Mouse (Mus musculus) heart, postnatal 0 days (tissue): Measurements from ENCODE around the gene Nlgn2. TPM values are rescaled to one million over a fixed set of nuclear protein-coding genes. Genes with fewer than 3 reads are reported as not detected.

ENCODE experiments used
- ATAC-seq: fragments of 200-750 bp; cut with Nextera tagmentation; 2 replicates; pipeline ENCODE4 v1.8.0; 2017; ENCODE audit warnings: low read depth, moderate number of reproducible peaks, moderate library complexity; ENCODE audit not compliant: insufficient read depth
- DNase-seq: peaks from one replicate; pipeline ENCODE4 v3.0.0-alpha.2; 2016; ENCODE audit warnings: low spot score
- H3K27ac ChIP-seq: fragments of 300-500 bp; sonication (generic); 2 replicates; pipeline ENCODE4 v1.5.1; 2014; ENCODE audit warnings: low read depth, mild to moderate bottlenecking
- H3K27me3 ChIP-seq: fragments of 300-500 bp; sonication (generic); 2 replicates; pipeline ENCODE4 v1.6.1; 2014; ENCODE audit warnings: low read length, mixed read lengths; ENCODE audit not compliant: control insufficient read depth, insufficient read depth
- H3K36me3 ChIP-seq: fragments of 300-500 bp; sonication (generic); replicated peaks from 2 replicates; pipeline ENCODE4 v1.6.1; 2014; ENCODE audit warnings: low read length, mixed read lengths; ENCODE audit not compliant: control insufficient read depth, insufficient read depth
- H3K4me1 ChIP-seq: fragments of 300-500 bp; sonication (generic); 2 replicates; pipeline ENCODE4 v1.6.1; 2014; ENCODE audit warnings: antibody characterized with exemption; ENCODE audit not compliant: control insufficient read depth, insufficient read depth
- H3K4me2 ChIP-seq: fragments of 300-500 bp; sonication (generic); 2 replicates; pipeline ENCODE4 v1.6.1; 2014; ENCODE audit warnings: low read depth, mild to moderate bottlenecking, low read length, moderate library complexity
- H3K4me3 ChIP-seq: fragments of 300-500 bp; sonication (generic); 2 replicates; pipeline ENCODE4 v1.5.1; 2014; ENCODE audit warnings: low read depth, low read length
- H3K9ac ChIP-seq: fragments of 300-500 bp; sonication (generic); replicated peaks from 2 replicates; pipeline ENCODE4 v1.6.1; 2014; ENCODE audit warnings: low read depth, low read length, mixed read lengths
- H3K9me3 ChIP-seq: fragments of 300-500 bp; sonication (generic); replicated peaks from 2 replicates; pipeline ENCODE4 v1.6.1; 2016; ENCODE audit warnings: low read length; ENCODE audit not compliant: control insufficient read depth
- CTCF ChIP-seq: IDR thresholded peaks from 2 replicates; pipeline ENCODE4 v1.5.1; 2016; ENCODE audit warnings: antibody characterized with exemption, control low read depth, low read depth
- EP300 ChIP-seq: IDR thresholded peaks from 2 replicates; pipeline ENCODE4 v1.6.1; 2016; ENCODE audit warnings: antibody characterized with exemption, low read depth
- WGBS: fragments of 180-500 bp; shearing (Covaris S2); extraction: QIAGEN DNeasy Blood & Tissue Kit; methylation state at CpG from one replicate; pipeline ENCODE4 v1.1.7; 2014; 5-methylcytosine and 5-hydroxymethylcytosine counted together
- polyA plus RNA-seq: library from polyadenylated mRNA; unstranded; fragments of >200 nt; fragmentation: Nextera tagmentation; extraction: Ambion mirVana; gene quantifications from 2 replicates; pipeline ENCODE4 v1.2.1, GENCODE M21; 2015
- total RNA-seq: library from RNA; depleted of rRNA; stranded (reverse); fragments of >200 nt; gene quantifications from 2 replicates; pipeline ENCODE4 v1.2.3, GENCODE M21; 2014; ENCODE audit warnings: low replicate concordance; rRNA removed

The Nlgn2 gene
- total RNA-seq (4.5 and 10.1 TPM in 2 replicates), polyA plus RNA-seq (0.89 TPM in 2 replicates)

DNA sequence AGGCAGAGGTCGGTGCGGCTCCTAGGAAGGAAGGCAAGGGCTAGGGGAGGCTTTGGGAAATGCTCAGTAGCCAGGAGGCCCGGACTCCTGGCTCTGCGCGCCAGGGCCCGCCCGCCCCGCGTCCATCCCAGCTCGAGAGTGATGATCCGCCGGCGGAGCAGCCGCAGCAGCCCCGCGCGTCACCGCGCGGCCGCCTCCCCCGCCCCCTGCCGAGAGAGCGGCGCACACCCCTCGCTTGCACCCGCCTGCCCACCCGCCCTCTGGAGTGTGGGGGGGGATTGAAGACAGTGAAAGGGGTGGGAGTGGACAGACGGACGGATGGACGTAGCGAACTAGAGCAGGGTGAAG is at the start of gene Nlgn2:
Gene Nlgn2 (minus strand): TSS at position 181 of the 348 bp plus-strand sequence.
- Histone ChIP-seq H3K9ac (peak within 1 kb of the TSS; percentile 70), H3K4me1 (peaks cover 11% of the 10 kb centered on the region; the same call in 1 of the 2 replicates), H3K4me2 (peak within 1 kb of the TSS; percentile 83), H3K36me3 (no peaks in the 10 kb centered on the region), H3K27me3 (peaks cover 41% of the 10 kb centered on the region), H3K9me3 (no peaks in the 10 kb centered on the region), H3K27ac (peak within 1 kb of the TSS; percentile 82), H3K4me3 (peak within 1 kb of the TSS; percentile 64)
- TF ChIP-seq CTCF (no peak; the same call in 1 of the 2 replicates), EP300 (no peak)
- ATAC-seq (peak; percentile 65), DNase-seq (no peak)
- WGBS, result under 1% methylated on average over 21 of the region's 32 CpGs

GRCm38 (mm10) chr11:69886907-69887635 is 49.5 kb upstream of the Nlgn2 start:
- H3K9ac ChIP-seq, result no peak overlapping the region
- TF ChIP-seq CTCF, result peak; percentile 51
- TF ChIP-seq EP300, result no peak
- DNase-seq (no peak), ATAC-seq (no peak)
- no peaks in the 10 kb centered on the region for H3K36me3 ChIP-seq
- no peaks in the 10 kb centered on the region for H3K9me3 ChIP-seq
- H3K27ac ChIP-seq, result no peak overlapping the region
- no peak overlapping the region for H3K4me3 ChIP-seq
- H3K27me3 ChIP-seq, result peaks cover 17% of the 10 kb centered on the region; the same call in 1 of the 2 replicates
- H3K4me1 ChIP-seq, result peaks cover 12% of the 10 kb centered on the region
- no peak overlapping the region for H3K4me2 ChIP-seq
- WGBS, result 50% methylated on average over 8 of the region's 8 CpGs

DNA sequence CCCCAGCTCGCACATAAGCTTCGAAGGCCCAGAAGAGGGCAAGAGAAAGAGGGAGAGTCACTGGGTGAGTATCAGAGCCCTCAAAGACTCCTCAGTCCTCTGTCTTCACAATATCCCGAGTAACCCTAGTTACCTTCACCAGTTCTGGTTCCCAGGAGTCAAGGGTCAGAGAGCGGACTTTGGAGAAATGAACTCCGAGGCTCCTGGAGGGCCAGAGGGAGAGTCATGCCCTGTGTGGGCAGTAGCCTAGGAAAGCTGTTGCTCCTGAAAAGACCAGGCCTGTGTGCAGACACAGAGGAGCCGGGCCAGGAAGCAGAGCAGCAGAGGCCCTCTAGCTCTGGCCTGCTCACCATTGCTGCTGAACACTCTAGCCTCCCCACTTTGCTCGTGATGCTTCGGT is 47.1 kb upstream of the Nlgn2 start:
- Histone ChIP-seq H3K4me3 (no peak overlapping the region), H3K27me3 (0 out of 2 replicates have a peak, but pooled peaks cover 6% of the 10 kb centered on the region), H3K27ac (peak overlapping the region; percentile 60), H3K4me2 (peak overlapping the region; percentile 33), H3K9me3 (no peaks in the 10 kb centered on the region), H3K9ac (no peak overlapping the region; the same call in 1 of the 2 replicates), H3K36me3 (no peaks in the 10 kb centered on the region), H3K4me1 (peaks cover 8% of the 10 kb centered on the region; the same call in 1 of the 2 replicates)
- 69% methylated on average over 8 of the region's 8 CpGs for WGBS
- no peak for ATAC-seq
- TF ChIP-seq EP300 (no peak), CTCF (no peak)
- no peak for DNase-seq

DNA sequence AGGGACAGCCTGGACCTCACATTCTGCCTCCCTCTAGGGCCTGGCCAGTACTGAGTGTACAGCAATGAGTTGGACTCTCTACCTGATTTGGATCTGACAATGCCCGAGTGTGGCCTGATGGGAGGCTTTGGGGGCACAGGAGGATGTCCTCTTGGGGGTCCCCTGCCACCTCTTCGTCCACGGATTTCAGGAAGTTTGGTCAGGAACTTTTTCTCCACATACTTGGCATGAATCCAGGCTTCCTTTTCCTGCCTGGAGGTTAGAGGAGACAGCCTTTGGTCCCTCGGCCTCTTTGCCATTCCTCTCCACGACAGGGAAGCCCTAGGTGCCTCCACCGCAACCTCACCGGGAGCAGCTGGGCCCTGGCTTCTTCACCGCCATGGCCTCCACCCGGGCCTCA is 46.7 kb upstream of the Nlgn2 start:
- Histone ChIP-seq H3K4me1 (peaks cover 8% of the 10 kb centered on the region; the same call in 1 of the 2 replicates), H3K9ac (no peak overlapping the region; the same call in 1 of the 2 replicates), H3K27ac (peak overlapping the region; percentile 60), H3K4me3 (no peak overlapping the region), H3K36me3 (no peaks in the 10 kb centered on the region), H3K4me2 (peak overlapping the region; percentile 33), H3K27me3 (0 out of 2 replicates have a peak, but pooled peaks cover 2% of the 10 kb centered on the region), H3K9me3 (no peaks in the 10 kb centered on the region)
- WGBS, result 53% methylated on average over 9 of the region's 9 CpGs
- no peak for ATAC-seq
- TF ChIP-seq CTCF, result no peak
- TF ChIP-seq EP300, result no peak
- DNase-seq, result no peak

DNA sequence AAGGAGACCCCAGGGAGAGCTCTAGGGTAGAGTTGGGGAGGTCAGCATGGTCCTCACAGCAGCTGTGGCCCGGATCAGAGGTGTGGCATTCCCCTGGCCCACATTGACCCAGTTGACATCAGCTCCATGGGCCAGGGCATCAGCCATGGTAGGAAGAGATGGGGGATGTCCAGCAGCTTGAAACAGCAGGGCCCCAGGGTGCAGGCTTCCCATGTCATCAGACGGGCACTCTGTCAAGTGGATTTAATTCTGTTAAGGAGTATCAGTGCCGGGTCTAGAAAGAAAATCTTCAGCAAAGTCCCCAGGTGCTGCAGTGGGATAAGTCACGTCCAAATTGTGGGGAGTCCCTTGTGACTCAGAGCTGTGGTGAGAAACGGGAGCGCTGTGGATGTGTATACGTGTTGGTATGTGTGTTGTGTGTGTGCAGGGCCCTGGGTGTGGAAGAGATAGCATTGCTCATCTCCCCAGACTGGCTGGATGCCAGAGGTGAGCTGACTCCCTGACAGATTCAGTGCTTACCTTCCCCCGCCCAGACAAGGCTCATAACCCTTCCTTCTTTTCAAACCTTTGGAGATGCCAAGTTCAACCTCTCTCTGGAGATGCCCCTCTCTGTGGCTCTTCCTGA is 46.1 kb upstream of the Nlgn2 start:
- Histone ChIP-seq H3K9ac (no peak overlapping the region), H3K27me3 (no peaks in the 10 kb centered on the region), H3K9me3 (no peaks in the 10 kb centered on the region), H3K4me3 (no peak overlapping the region), H3K4me2 (no peak overlapping the region), H3K4me1 (peaks cover 8% of the 10 kb centered on the region; the same call in 1 of the 2 replicates), H3K27ac (peak overlapping the region; percentile 60), H3K36me3 (no peaks in the 10 kb centered on the region)
- TF ChIP-seq CTCF, result no peak
- TF ChIP-seq EP300, result no peak
- ATAC-seq (no peak), DNase-seq (no peak)
- 76% methylated on average over 8 of the region's 8 CpGs for WGBS
